Mouse (Mus musculus) kidney, adult 2 months (tissue): Measurements from ENCODE around the gene Zfp592. TPM values are rescaled to one million over a fixed set of nuclear protein-coding genes. Genes with fewer than 3 reads are reported as not detected.
A peak's percentile ranks its signal among the peaks of the same experiment; 100 is the strongest.

ENCODE experiments used
- DNase-seq: peaks from one replicate; pipeline ENCODE4 v3.0.0; 2021
- H3K27ac ChIP-seq: fragments of 200-500 bp; 2 replicates; pipeline ENCODE4 v1.5.1; 2012; ENCODE audit warnings: low read depth, low read length, control low read depth, inconsistent platforms; ENCODE audit not compliant: insufficient read depth
- H3K27me3 ChIP-seq: fragments of 200-500 bp; replicated peaks from 2 replicates; pipeline ENCODE4 v1.6.1; 2012; ENCODE audit warnings: mild to moderate bottlenecking, moderate library complexity, low read length, inconsistent platforms; ENCODE audit not compliant: control insufficient read depth, insufficient read depth
- H3K36me3 ChIP-seq: fragments of 200-500 bp; 2 replicates; pipeline ENCODE4 v1.6.1; 2012; ENCODE audit warnings: mild to moderate bottlenecking, moderate library complexity, low read length, inconsistent platforms; ENCODE audit not compliant: control insufficient read depth, insufficient read depth
- H3K4me1 ChIP-seq: fragments of 200-500 bp; 2 replicates; pipeline ENCODE4 v1.6.1; 2011; ENCODE audit warnings: low read length; ENCODE audit not compliant: control insufficient read depth, insufficient read depth
- H3K4me3 ChIP-seq: fragments of 200-500 bp; 2 replicates; pipeline ENCODE4 v1.5.1; 2011; ENCODE audit warnings: mild to moderate bottlenecking, low read depth, low read length, control low read depth; ENCODE audit not compliant: insufficient read depth
- CTCF ChIP-seq: fragments of 200-500 bp; conservative IDR thresholded peaks from 2 replicates; pipeline ENCODE4 v1.5.1; 2011; ENCODE audit warnings: low read depth, mild to moderate bottlenecking, control low read depth, low read length, moderate library complexity, mixed read lengths; ENCODE audit not compliant: insufficient read depth, insufficient read length
- POLR2A ChIP-seq: fragments of 200-500 bp; IDR thresholded peaks from one replicate; pipeline ENCODE4 v1.6.1; 2011; ENCODE audit warnings: low read depth, low read length, control low read depth
- WGBS: fragments of 180-500 bp; shearing (Covaris S2); methylation state at CpG from one replicate; pipeline ENCODE4 v1.1.7; 2018; 5-methylcytosine and 5-hydroxymethylcytosine counted together
- polyA plus RNA-seq: library from polyadenylated mRNA; depleted of rRNA; stranded (reverse); fragments of >200 nt; gene quantifications from 2 replicates; pipeline ENCODE4 v1.2.3, GENCODE M21; 2012; rRNA removed

Zfp592 gene
- 16.9 and 17.4 TPM in 2 replicates for polyA plus RNA-seq

- no peaks in the 10 kb centered on the region for H3K36me3 ChIP-seq
- peak within 1 kb of the TSS; percentile 100 for H3K27ac ChIP-seq
- peaks cover 28% of the 10 kb centered on the region for H3K4me1 ChIP-seq
- no peaks in the 10 kb centered on the region for H3K27me3 ChIP-seq
- 4% methylated on average over 102 of the region's 102 CpGs for WGBS
- TF ChIP-seq CTCF = no peak
- no peak for TF ChIP-seq POLR2A
- peak; percentile 95 for DNase-seq
- H3K4me3 ChIP-seq = peak within 1 kb of the TSS; percentile 86
Observed at GRCm38 (mm10) chr7:80992980-80993833, at the start of gene Zfp592. Gene Zfp592 (plus strand): TSS chr7:80993681.

- 3% methylated on average over 44 of the region's 44 CpGs for WGBS
- Histone ChIP-seq H3K27ac (peak within 1 kb of the TSS; percentile 98), H3K27me3 (no peaks in the 10 kb centered on the region), H3K36me3 (no peaks in the 10 kb centered on the region), H3K4me1 (peaks cover 17% of the 10 kb centered on the region; the same call in 1 of the 2 replicates), H3K4me3 (peak within 1 kb of the TSS; percentile 75)
- peak; percentile 97 for DNase-seq
- TF ChIP-seq CTCF (0 out of 2 replicates have a peak, but pooled peaks have one; percentile 13), POLR2A (peak; percentile 83)
Observed at GRCm38 (mm10) chr7:80947445-80948350, 45.8 kb upstream of the Zfp592 start, which contains the start of gene Sec11a. Gene Sec11a (minus strand): TSS chr7:80947780.

- TF ChIP-seq POLR2A = no peak
- no peak for TF ChIP-seq CTCF
- Histone ChIP-seq H3K36me3 (no peaks in the 10 kb centered on the region), H3K27me3 (no peaks in the 10 kb centered on the region), H3K4me1 (peaks cover 14% of the 10 kb centered on the region), H3K4me3 (no peak overlapping the region), H3K27ac (peak overlapping the region; percentile 80)
- 46% methylated on average over 4 of the region's 4 CpGs for WGBS
- DNase-seq = peak; percentile 79
Observed at GRCm38 (mm10) chr7:80951461-80951860, 42.0 kb upstream of the Zfp592 start.

- Histone ChIP-seq H3K4me3 (no peak overlapping the region), H3K27me3 (no peaks in the 10 kb centered on the region), H3K36me3 (no peaks in the 10 kb centered on the region), H3K4me1 (peaks cover 14% of the 10 kb centered on the region), H3K27ac (peak overlapping the region; percentile 57; the same call in 1 of the 2 replicates)
- 38% methylated on average over 3 of the region's 3 CpGs for WGBS
- peak; percentile 73 for DNase-seq
- TF ChIP-seq POLR2A (no peak), CTCF (no peak)
Observed at GRCm38 (mm10) chr7:80952140-80952539, 41.3 kb upstream of the Zfp592 start.

GRCm38 (mm10) chr7:80954251-80954650 lies 39.2 kb upstream of the Zfp592 start:
- DNase-seq = peak; percentile 88
- Histone ChIP-seq H3K27ac (peak overlapping the region; percentile 98), H3K4me3 (no peak overlapping the region), H3K4me1 (peaks cover 17% of the 10 kb centered on the region), H3K36me3 (no peaks in the 10 kb centered on the region), H3K27me3 (no peaks in the 10 kb centered on the region)
- 38% methylated on average over 2 of the region's 2 CpGs for WGBS
- no peak for TF ChIP-seq POLR2A
- no peak for TF ChIP-seq CTCF

GRCm38 (mm10) chr7:80956891-80957290 lies 36.6 kb upstream of the Zfp592 start:
- Histone ChIP-seq H3K27ac (no peak overlapping the region), H3K36me3 (no peaks in the 10 kb centered on the region), H3K27me3 (no peaks in the 10 kb centered on the region), H3K4me1 (peaks cover 12% of the 10 kb centered on the region), H3K4me3 (no peak overlapping the region)
- TF ChIP-seq CTCF (no peak), POLR2A (no peak)
- no peak for DNase-seq
- WGBS = 90% methylated on average over 2 of the region's 2 CpGs

GRCm38 (mm10) chr7:80959003-80959402 lies 34.5 kb upstream of the Zfp592 start:
- WGBS = 92% methylated on average over 3 of the region's 3 CpGs
- Histone ChIP-seq H3K27me3 (no peaks in the 10 kb centered on the region), H3K4me1 (peaks cover 6% of the 10 kb centered on the region), H3K27ac (no peak overlapping the region), H3K4me3 (no peak overlapping the region), H3K36me3 (no peaks in the 10 kb centered on the region)
- DNase-seq = no peak
- TF ChIP-seq POLR2A = no peak
- no peak for TF ChIP-seq CTCF
